Mouse (Mus musculus): ENCODE measurements around the gene Ilvbl.
"Not testable (repeated sequence)": the region's sequence is repeated elsewhere in the genome, so short reads cannot be mapped to it uniquely, and the experiment has no call there.

Gene Ilvbl

GRCm38 (mm10) chr10:78591406-78592328, 17.5 kb downstream of the Ilvbl start, which contains the start of gene Syde1:
Gene Syde1, minus strand, starts transcription at chr10:78591964.
- DNase-seq, result peak; percentile 78

GRCm38 (mm10) chr10:78592856-78593379, 18.8 kb downstream of the Ilvbl start:
- DNase-seq, result no peak

GRCm38 (mm10) chr10:78593736-78594135, 19.6 kb downstream of the Ilvbl start:
- peak; percentile 41 for DNase-seq

- no peak for DNase-seq
These were observed 20.0 kb downstream of the Ilvbl start for GRCm38 (mm10) chr10:78594157-78594556.

GRCm38 (mm10) chr10:78594566-78594965, 20.4 kb downstream of the Ilvbl start:
- DNase-seq, result no peak

- no peak for DNase-seq
These were observed 25.7 kb downstream of the Ilvbl start for GRCm38 (mm10) chr10:78599865-78600264.

- DNase-seq, result peak; percentile 57
These were observed 30.9 kb downstream of the Ilvbl start for GRCm38 (mm10) chr10:78605080-78605479.

GRCm38 (mm10) chr10:78607602-78608001, 33.5 kb downstream of the Ilvbl start:
- no peak for DNase-seq

- DNase-seq, result no peak
These were observed 43.8 kb downstream of the Ilvbl start, which contains the start of gene Olfr1357 for GRCm38 (mm10) chr10:78617974-78618373. Gene Olfr1357, minus strand, starts transcription at chr10:78618074.

- DNase-seq, result not testable (repeated sequence)
These were observed 49.0 kb downstream of the Ilvbl start for GRCm38 (mm10) chr10:78623143-78623542.

GRCm38 (mm10) chr10:78630194-78630593, 56.0 kb downstream of the Ilvbl start:
- no peak for DNase-seq

GRCm38 (mm10) chr10:78632311-78632710, 58.2 kb downstream of the Ilvbl start:
- peak; percentile 33 for DNase-seq

Data from kidney, postnatal 10 days (tissue).